Mouse (Mus musculus) testis, adult 2 months (tissue): ENCODE measurements around the gene Mad1l1.

Experiments
- CTCF ChIP-seq: fragments of 200-500 bp; IDR thresholded peaks from 2 replicates; pipeline ENCODE4 v1.5.1; 2012; ENCODE audit warnings: low read depth, mild to moderate bottlenecking, inconsistent platforms, low read length, moderate library complexity; ENCODE audit not compliant: control insufficient read depth, insufficient read depth, insufficient replicate concordance
- POLR2A ChIP-seq: fragments of 200-500 bp; IDR thresholded peaks from 2 replicates; pipeline ENCODE4 v1.6.1; 2012; ENCODE audit warnings: low read depth, mild to moderate bottlenecking, inconsistent platforms, low read length, moderate library complexity; ENCODE audit not compliant: control insufficient read depth

GRCm38 (mm10) chr5:140007656-140008522, 313.5 kb downstream of the Mad1l1 start:
- no peak for TF ChIP-seq POLR2A
- no peak for TF ChIP-seq CTCF
